Mouse (Mus musculus): ENCODE measurements at regions not wholly inside any gene's neighbourhood (a gene's known extent, or its start where the extent isn't known, plus 50 kb on each side); places are given as distances from the start of the nearest gene placed in this dataset.

- DNase-seq = no peak
Measured at GRCm38 (mm10) chr12:45833871-45834270, 759.4 kb upstream of the Stxbp6 start.

- DNase-seq = no peak
Measured at GRCm38 (mm10) chr12:45833414-45833762, 758.9 kb upstream of the Stxbp6 start.

GRCm38 (mm10) chr12:45832671-45833413, 758.3 kb upstream of the Stxbp6 start:
- peak; percentile 1 for DNase-seq

GRCm38 (mm10) chr12:45824861-45825260, 750.4 kb upstream of the Stxbp6 start:
- no peak for DNase-seq
